Mouse (Mus musculus) liver, adult 2 months (tissue): ENCODE data around the gene Ip6k2. TPM values are rescaled to one million over a fixed set of nuclear protein-coding genes. Genes with fewer than 3 reads are reported as not detected.

ENCODE experiments used
- DNase-seq: peaks from one replicate; pipeline ENCODE4 v3.0.0-alpha.2; 2011; ENCODE audit warnings: low read depth, low spot score; ENCODE audit errors: extremely low read depth
- H3K27ac ChIP-seq: fragments of 200-500 bp; replicated peaks from 2 replicates; pipeline ENCODE4 v1.5.1; 2012; ENCODE audit warnings: low read depth, mild to moderate bottlenecking, control low read depth, inconsistent platforms, low read length; ENCODE audit not compliant: insufficient read depth
- H3K27me3 ChIP-seq: fragments of 200-500 bp; 2 replicates; pipeline ENCODE4 v1.6.1; 2012; ENCODE audit warnings: mild to moderate bottlenecking, moderate library complexity, low read length, inconsistent platforms; ENCODE audit not compliant: control insufficient read depth, insufficient read depth
- H3K36me3 ChIP-seq: fragments of 200-500 bp; 2 replicates; pipeline ENCODE4 v1.6.1; 2012; ENCODE audit warnings: low read length, inconsistent platforms; ENCODE audit not compliant: control insufficient read depth, insufficient read depth
- H3K4me1 ChIP-seq: fragments of 200-500 bp; 2 replicates; pipeline ENCODE4 v1.6.1; 2011; ENCODE audit warnings: low read length; ENCODE audit not compliant: control insufficient read depth, insufficient read depth
- H3K4me3 ChIP-seq: fragments of 200-500 bp; 2 replicates; pipeline ENCODE4 v1.5.1; 2011; ENCODE audit warnings: low read depth, mild to moderate bottlenecking, control low read depth, low read length, moderate library complexity; ENCODE audit not compliant: insufficient read depth
- H3K79me2 ChIP-seq: fragments of 200-500 bp; 2 replicates; pipeline ENCODE4 v1.6.1; 2012; ENCODE audit warnings: inconsistent platforms, mild to moderate bottlenecking, low read length, moderate library complexity; ENCODE audit not compliant: control insufficient read depth, insufficient read depth
- H3K9ac ChIP-seq: fragments of 200-500 bp; 2 replicates; pipeline ENCODE4 v1.6.1; 2012; ENCODE audit warnings: low read depth, mild to moderate bottlenecking, control low read depth, inconsistent platforms, low read length
- CTCF ChIP-seq: fragments of 200-500 bp; IDR thresholded peaks from 2 replicates; pipeline ENCODE4 v1.5.1; 2011; ENCODE audit warnings: low read depth, low read length, control low read depth
- POLR2A ChIP-seq: fragments of 200-500 bp; IDR thresholded peaks from 2 replicates; pipeline ENCODE4 v1.6.1; 2011; ENCODE audit warnings: low read length, control low read depth; ENCODE audit not compliant: insufficient read depth; ENCODE audit errors: extremely low read depth
- WGBS: fragments of 180-500 bp; shearing (Covaris S2); methylation state at CpG from one replicate; pipeline ENCODE4 v1.1.7; 2018; 5-methylcytosine and 5-hydroxymethylcytosine counted together
- polyA plus RNA-seq: library from polyadenylated mRNA; depleted of rRNA; stranded (reverse); fragments of >200 nt; gene quantifications from 2 replicates; pipeline ENCODE4 v1.2.3, GENCODE M21; 2012
- total RNA-seq: library from RNA; depleted of rRNA; stranded (reverse); fragments of >200 nt; gene quantifications from 2 replicates; pipeline ENCODE4 v1.2.3, GENCODE M21; 2014

The Ip6k2 gene
- total and polyA plus RNA-seq, 2 experiments, result 47.1 to 78.6 TPM

- no peaks in the 10 kb centered on the region for H3K27me3 ChIP-seq
- no peak overlapping the region for H3K9ac ChIP-seq
- DNase-seq, result no peak
- 73% methylated on average over 5 of the region's 5 CpGs for WGBS
- H3K4me1 ChIP-seq, result peaks cover 4% of the 10 kb centered on the region; the same call in 1 of the 2 replicates
- H3K36me3 ChIP-seq, result peaks cover 5% of the 10 kb centered on the region
- H3K4me3 ChIP-seq, result no peak overlapping the region
- H3K79me2 ChIP-seq, result no peaks in the 10 kb centered on the region
- no peak for TF ChIP-seq CTCF
- TF ChIP-seq POLR2A, result no peak
- H3K27ac ChIP-seq, result no peak overlapping the region
Measured at GRCm38 (mm10) chr9:108810516-108810915, 26.9 kb downstream of the Ip6k2 start.

- no peaks in the 10 kb centered on the region for H3K79me2 ChIP-seq
Measured at GRCm38 (mm10) chr9:108815557-108815956, 32.0 kb downstream of the Ip6k2 start.

GRCm38 (mm10) chr9:108819495-108819894 lies 35.9 kb downstream of the Ip6k2 start:
- H3K4me3 ChIP-seq, result no peak overlapping the region
- H3K79me2 ChIP-seq, result no peaks in the 10 kb centered on the region
- H3K4me1 ChIP-seq, result no peaks in the 10 kb centered on the region
- H3K27ac ChIP-seq, result no peak overlapping the region
- 62% methylated on average over 3 of the region's 3 CpGs for WGBS
- no peaks in the 10 kb centered on the region; the same call in 1 of the 2 replicates for H3K36me3 ChIP-seq
- H3K27me3 ChIP-seq, result peaks cover 3% of the 10 kb centered on the region; the same call in 1 of the 2 replicates
- no peak for DNase-seq
- H3K9ac ChIP-seq, result no peak overlapping the region
- TF ChIP-seq CTCF, result peak; percentile 71
- no peak for TF ChIP-seq POLR2A

More at GRCm38 (mm10) chr9:108815557-108815956, 32.0 kb downstream of the Ip6k2 start:
- Histone ChIP-seq H3K27ac (no peak overlapping the region), H3K27me3 (no peaks in the 10 kb centered on the region), H3K9ac (no peak overlapping the region), H3K4me3 (no peak overlapping the region), H3K36me3 (no peaks in the 10 kb centered on the region; the same call in 1 of the 2 replicates), H3K4me1 (no peaks in the 10 kb centered on the region)
- 83% methylated on average over 7 of the region's 7 CpGs for WGBS
- DNase-seq, result no peak
- TF ChIP-seq CTCF (no peak), POLR2A (no peak)

- no peak for TF ChIP-seq POLR2A
- TF ChIP-seq CTCF, result no peak
- DNase-seq, result peak; percentile 55
Measured at GRCm38 (mm10) chr9:108820077-108820476, 36.5 kb downstream of the Ip6k2 start.

GRCm38 (mm10) chr9:108824144-108824685 lies 40.6 kb downstream of the Ip6k2 start:
- peaks cover 4% of the 10 kb centered on the region; the same call in 1 of the 2 replicates for H3K4me1 ChIP-seq
- 10% methylated on average over 25 of the region's 25 CpGs for WGBS
- no peak for TF ChIP-seq CTCF
- no peak for TF ChIP-seq POLR2A

More at GRCm38 (mm10) chr9:108820077-108820476, 36.5 kb downstream of the Ip6k2 start:
- no peak overlapping the region for H3K9ac ChIP-seq
- H3K4me1 ChIP-seq, result no peaks in the 10 kb centered on the region
- peaks cover 8% of the 10 kb centered on the region; the same call in 1 of the 2 replicates for H3K27me3 ChIP-seq
- no peaks in the 10 kb centered on the region for H3K79me2 ChIP-seq
- H3K27ac ChIP-seq, result no peak overlapping the region
- WGBS, result 57% methylated on average over 5 of the region's 5 CpGs
- H3K4me3 ChIP-seq, result no peak overlapping the region
- H3K36me3 ChIP-seq, result no peaks in the 10 kb centered on the region

GRCm38 (mm10) chr9:108824755-108825413 lies 41.3 kb downstream of the Ip6k2 start:
- Histone ChIP-seq H3K27ac (no peak overlapping the region), H3K4me3 (no peak overlapping the region), H3K27me3 (peaks cover 28% of the 10 kb centered on the region), H3K9ac (no peak overlapping the region), H3K4me1 (peaks cover 4% of the 10 kb centered on the region; the same call in 1 of the 2 replicates), H3K79me2 (no peaks in the 10 kb centered on the region), H3K36me3 (no peaks in the 10 kb centered on the region)
- no peak for DNase-seq
- TF ChIP-seq CTCF (no peak), POLR2A (no peak)
- 4% methylated on average over 31 of the region's 31 CpGs for WGBS

More at GRCm38 (mm10) chr9:108824144-108824685, 40.6 kb downstream of the Ip6k2 start:
- no peaks in the 10 kb centered on the region for H3K36me3 ChIP-seq
- no peak overlapping the region for H3K27ac ChIP-seq
- H3K4me3 ChIP-seq, result no peak overlapping the region
- no peak overlapping the region for H3K9ac ChIP-seq
- H3K27me3 ChIP-seq, result peaks cover 28% of the 10 kb centered on the region
- no peaks in the 10 kb centered on the region for H3K79me2 ChIP-seq
- DNase-seq, result no peak
